In the genomic region with DNA sequence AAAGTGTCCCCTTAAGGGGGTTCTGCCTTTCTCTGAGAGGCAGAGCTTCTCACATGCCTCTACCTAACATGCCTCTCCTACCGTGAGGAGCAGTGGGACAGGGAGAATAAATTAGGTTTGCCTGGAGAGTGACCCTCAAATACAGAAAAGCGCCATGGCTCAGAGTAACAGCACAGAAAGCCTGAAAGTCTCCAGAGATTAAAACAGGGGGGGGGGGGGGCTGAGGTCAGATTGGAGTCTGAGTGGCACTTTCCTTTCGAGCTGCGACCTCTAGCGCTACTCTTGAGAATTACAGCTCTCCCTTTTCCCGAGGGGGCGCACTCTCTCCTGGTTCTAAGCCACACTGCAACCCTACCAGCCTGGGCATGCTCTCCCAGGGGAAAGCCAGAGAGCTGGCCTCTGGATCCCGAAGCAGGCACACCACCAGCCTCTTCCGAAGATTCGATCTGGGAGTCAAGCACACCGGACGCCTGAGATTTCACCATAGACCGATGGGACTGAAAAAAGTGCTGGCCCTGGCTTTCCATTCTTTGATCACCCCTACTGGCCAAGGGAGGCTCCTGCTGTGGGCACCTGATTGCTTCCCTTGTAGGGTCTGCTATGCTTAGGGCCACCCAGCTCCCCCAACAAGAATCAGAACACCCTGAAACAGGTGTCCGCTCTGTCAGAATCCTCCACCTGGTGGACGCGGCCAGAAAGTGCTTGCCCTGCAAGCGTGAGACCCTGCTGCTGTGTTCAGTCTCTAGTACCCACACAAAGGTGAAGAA, we compare ENCODE assay signal across 8 mouse cellular contexts. TPM values are rescaled to one million over a fixed set of nuclear protein-coding genes. Genes with fewer than 3 reads are reported as not detected.
DNase-seq lines count a peak whose midpoint lies in the region; ATAC-seq and TF ChIP-seq lines count a peak whose summit lies in the region.

No protein-coding gene starts in this region.

- 32% methylated on average over 17 of the region's 17 CpGs for WGBS in forebrain, embryonic 13.5 days
- WGBS in forebrain, embryonic 16.5 days, result 29% methylated on average over 17 of the region's 17 CpGs
- WGBS in stomach, embryonic 14.5 days, result 41% methylated on average over 16 of the region's 17 CpGs

- no peaks in the 10 kb centered on the region for H3K27me3 ChIP-seq in forebrain, embryonic 13.5 days
- no peaks in the 10 kb centered on the region for H3K27me3 ChIP-seq in forebrain, embryonic 16.5 days (replicated peaks; ENCODE audit: control insufficient read depth, insufficient read depth, low read length)
- peaks cover 14% of the 10 kb centered on the region for H3K27me3 ChIP-seq in G1E (ENCODE audit: insufficient read depth, low read length)
- H3K27me3 ChIP-seq in stomach, embryonic 14.5 days (ENCODE audit: control insufficient read depth, insufficient read depth, low read length), result no peaks in the 10 kb centered on the region

- 0 out of 2 replicates have a peak, but pooled peaks have one; percentile 8 for ATAC-seq in forebrain, embryonic 13.5 days
- no peak; the same call in 1 of the 2 replicates for ATAC-seq in forebrain, embryonic 16.5 days
- ATAC-seq in G1E (ENCODE audit: extremely low read depth, insufficient number of reproducible peaks, low FRiP score, poor library complexity, severe bottlenecking), result no peak
- 0 out of 2 replicates have a peak, but pooled peaks have one; percentile 33 for ATAC-seq in stomach, embryonic 14.5 days (ENCODE audit: insufficient number of reproducible peaks, insufficient read depth, low FRiP score, low read depth)

- H3K36me3 ChIP-seq in forebrain, embryonic 13.5 days (ENCODE audit: poor library complexity, severe bottlenecking), result no peaks in the 10 kb centered on the region
- no peaks in the 10 kb centered on the region for H3K36me3 ChIP-seq in forebrain, embryonic 16.5 days (ENCODE audit: control insufficient read depth, insufficient read depth)
- no peaks in the 10 kb centered on the region for H3K36me3 ChIP-seq in G1E (replicated peaks)
- H3K36me3 ChIP-seq in stomach, embryonic 14.5 days (ENCODE audit: control insufficient read depth, insufficient read depth, low read length), result no peaks in the 10 kb centered on the region

- no peak overlapping the region for H3K27ac ChIP-seq in forebrain, embryonic 13.5 days
- no peak overlapping the region for H3K27ac ChIP-seq in forebrain, embryonic 16.5 days (ENCODE audit: low read length)
- no peak overlapping the region for H3K27ac ChIP-seq in stomach, embryonic 14.5 days (ENCODE audit: low read length)

- no peak overlapping the region for H3K9ac ChIP-seq in forebrain, embryonic 13.5 days
- no peak overlapping the region for H3K9ac ChIP-seq in forebrain, embryonic 16.5 days (replicated peaks; ENCODE audit: low read depth, low read length)
- H3K9ac ChIP-seq in stomach, embryonic 14.5 days (replicated peaks; ENCODE audit: low read depth, low read length), result no peak overlapping the region

- no peak overlapping the region for H3K4me3 ChIP-seq in forebrain, embryonic 13.5 days
- H3K4me3 ChIP-seq in forebrain, embryonic 16.5 days (replicated peaks; ENCODE audit: low read length), result no peak overlapping the region
- no peak overlapping the region for H3K4me3 ChIP-seq in G1E (ENCODE audit: low read depth, low read length)
- no peak overlapping the region for H3K4me3 ChIP-seq in stomach, embryonic 14.5 days (ENCODE audit: low read depth, low read length)

- intact Hi-C loops in heart, postnatal 36 days (cut with DNase I), result loop anchor here (5.0 kb wide), 3 partner anchors 136 to 711 kb away; no protein-coding TSS in a partner anchor

- DNase-seq in G1E (ENCODE audit: low spot score), result peak; percentile 32
- peak; percentile 61 for DNase-seq in embryo, embryonic 11 days
- peak; percentile 64 to 70 for DNase-seq in heart, postnatal 36 days
- peak; percentile 47 to 64 for DNase-seq in layer of hippocampus, postnatal 10 days (ENCODE audit: low spot score in 2 of 2)
- peak; percentile 56 for DNase-seq in mesoderm, embryonic 11.5 days (ENCODE audit: low read depth, low spot score)

- no peaks in the 10 kb centered on the region for H3K4me1 ChIP-seq in forebrain, embryonic 13.5 days
- H3K4me1 ChIP-seq in forebrain, embryonic 16.5 days (replicated peaks; ENCODE audit: control insufficient read depth, insufficient read depth, low read length), result no peaks in the 10 kb centered on the region
- H3K4me1 ChIP-seq in G1E (ENCODE audit: insufficient read depth, low read depth, low read length), result no peaks in the 10 kb centered on the region
- no peaks in the 10 kb centered on the region for H3K4me1 ChIP-seq in stomach, embryonic 14.5 days (ENCODE audit: control insufficient read depth, insufficient read depth, low read length)

- no peak overlapping the region for H3K4me2 ChIP-seq in forebrain, embryonic 13.5 days
- no peak overlapping the region for H3K4me2 ChIP-seq in forebrain, embryonic 16.5 days (ENCODE audit: low read length)
- H3K4me2 ChIP-seq in stomach, embryonic 14.5 days (replicated peaks; ENCODE audit: low read depth, low read length), result no peak overlapping the region

- no peaks in the 10 kb centered on the region for H3K9me3 ChIP-seq in forebrain, embryonic 13.5 days (replicated peaks)
- H3K9me3 ChIP-seq in forebrain, embryonic 16.5 days (ENCODE audit: control insufficient read depth, low read length), result no peaks in the 10 kb centered on the region
- H3K9me3 ChIP-seq in G1E (replicated peaks), result no peaks in the 10 kb centered on the region
- no peaks in the 10 kb centered on the region for H3K9me3 ChIP-seq in stomach, embryonic 14.5 days (ENCODE audit: control insufficient read depth, low read depth, low read length)

- peak; percentile 47 for TF ChIP-seq CTCF in G1E (IDR thresholded peaks at IDR 0.05; ENCODE audit: low read depth, low read length)

RNA-seq across cellular contexts. Expression of gene Cdkn3, which starts 57.5 kb away (rescaled TPM):
- 38.5 and 41.8 TPM in 2 replicates for polyA plus RNA-seq in forebrain, embryonic 13.5 days (2015; fragmentation: Nextera tagmentation; extraction: Ambion mirVana)
- polyA plus RNA-seq in forebrain, embryonic 16.5 days (2015; fragmentation: Nextera tagmentation; extraction: Ambion mirVana), result 14.0 and 16.3 TPM in 2 replicates
- total RNA-seq in G1E (2014; fragmentation: Nextera tagmentation) (11.2 and 21.7 TPM in 2 replicates), G1E (2017) (20.0 and 25.3 TPM in 2 replicates)
- polyA plus RNA-seq in G1E (2012), result 1.4 TPM in 2 replicates
- 1 to 10 TPM in 1 of 2 experiments, under 1 TPM in 1; 0.78 to 1.5 TPM for total RNA-seq in heart, postnatal 36 days (2021)
- total RNA-seq in layer of hippocampus, postnatal 10 days (2021), result 1 to 10 TPM; 1.4 to 3.0 TPM
- polyA plus RNA-seq in stomach, embryonic 14.5 days (2014; fragmentation: Nextera tagmentation; extraction: Ambion mirVana), result 49.7 and 60.1 TPM in 2 replicates

Comparison
In these comparisons a context has a peak if more than half of its experiments do, and no peak if none do; other contexts are left out.
1. ATAC-seq: peak in forebrain, embryonic 13.5 days (single experiment) and stomach, embryonic 14.5 days (single experiment); none in forebrain, embryonic 16.5 days (single experiment) and G1E (single experiment).
2. Peak in every context shown above with its lines, with median percentiles within 50 percentile points of each other: DNase-seq.